Mouse (Mus musculus): Measurements from ENCODE around the gene Chadl.

The Chadl gene

GRCm38 (mm10) chr15:81700601-81701000, 3.5 kb upstream of the Chadl start:
- ATAC-seq (ENCODE audit: low TSS enrichment) = no peak

- ATAC-seq (ENCODE audit: low TSS enrichment) = no peak
These were observed 3.1 kb upstream of the Chadl start for GRCm38 (mm10) chr15:81700161-81700560.

- no peak for ATAC-seq (ENCODE audit: low TSS enrichment)
These were observed 1.4 kb upstream of the Chadl start for GRCm38 (mm10) chr15:81698532-81698931.

GRCm38 (mm10) chr15:81697847-81698246, 760 bp upstream of the Chadl start:
- no peak for ATAC-seq (ENCODE audit: low TSS enrichment)

- ATAC-seq (ENCODE audit: low TSS enrichment) = no peak
These were observed 2.2 kb downstream of the Chadl start for GRCm38 (mm10) chr15:81694891-81695290.

GRCm38 (mm10) chr15:81693967-81694881, 2.9 kb downstream of the Chadl start:
- peak; percentile 66 for ATAC-seq (ENCODE audit: low TSS enrichment)

- peak; percentile 17 for ATAC-seq (ENCODE audit: low TSS enrichment)
These were observed 3.6 kb downstream of the Chadl start for GRCm38 (mm10) chr15:81693366-81693966.

GRCm38 (mm10) chr15:81680301-81680805, 16.7 kb downstream of the Chadl start:
- ATAC-seq (ENCODE audit: low TSS enrichment) = no peak

GRCm38 (mm10) chr15:81676637-81677036, 20.4 kb downstream of the Chadl start:
- ATAC-seq (ENCODE audit: low TSS enrichment) = no peak

- peak; percentile 83 for ATAC-seq (ENCODE audit: low TSS enrichment)
These were observed 26.9 kb downstream of the Chadl start for GRCm38 (mm10) chr15:81670231-81670640.

GRCm38 (mm10) chr15:81666957-81667356, 30.1 kb downstream of the Chadl start:
- no peak for ATAC-seq (ENCODE audit: low TSS enrichment)

- peak; percentile 99 for ATAC-seq (ENCODE audit: low TSS enrichment)
These were observed 33.2 kb downstream of the Chadl start, which contains the start of gene L3mbtl2 for GRCm38 (mm10) chr15:81663697-81664561. Gene L3mbtl2 (plus strand): TSS chr15:81663889.

GRCm38 (mm10) chr15:81663281-81663680, 33.8 kb downstream of the Chadl start:
- ATAC-seq (ENCODE audit: low TSS enrichment) = no peak

GRCm38 (mm10) chr15:81661701-81662100, 35.4 kb downstream of the Chadl start:
- ATAC-seq (ENCODE audit: low TSS enrichment) = no peak

GRCm38 (mm10) chr15:81650636-81651035, 46.5 kb downstream of the Chadl start:
- ATAC-seq (ENCODE audit: low TSS enrichment) = no peak

GRCm38 (mm10) chr15:81649516-81650455, 47.3 kb downstream of the Chadl start:
- ATAC-seq (ENCODE audit: low TSS enrichment) = no peak
